Mouse (Mus musculus) MEL (cell line): ENCODE results near the gene Rundc3a. TPM values are rescaled to one million over a fixed set of nuclear protein-coding genes. Genes with fewer than 3 reads are reported as not detected.

ENCODE experiments used
- DNase-seq: peaks from one replicate; pipeline ENCODE4 v3.0.0; 2011; ENCODE audit warnings: low read depth, low spot score
- H3K27ac ChIP-seq: 2 replicates; pipeline ENCODE4 v1.5.1; 2012; ENCODE audit warnings: low read depth, mild to moderate bottlenecking, control low read depth, low read length, moderate library complexity; ENCODE audit not compliant: control insufficient read depth
- H3K27me3 ChIP-seq, 2 experiments: fragments of 150-350 bp in 1 of 2; sonication (generic) in 1 of 2; 2 replicates each; pipeline ENCODE4 v1.6.1; 2012; ENCODE audit warnings: low read length in 2 of 2, mild to moderate bottlenecking in 2 of 2, improper control_type of control experiment in 1 of 2, moderate library complexity in 1 of 2; ENCODE audit not compliant: insufficient read depth in 2 of 2, control insufficient read depth in 1 of 2
- H3K36me3 ChIP-seq, 2 experiments: 2 replicates each; pipeline ENCODE4 v1.6.1; 2012 to 2014; ENCODE audit warnings: low read length in 2 of 2, improper control_type of control experiment in 1 of 2, inconsistent platforms in 1 of 2, mild to moderate bottlenecking in 1 of 2; ENCODE audit not compliant: insufficient read depth in 2 of 2, control insufficient read depth in 1 of 2
- H3K4me1 ChIP-seq, 2 experiments: fragments of 150-350 bp in 1 of 2; sonication (generic) in 1 of 2; 2 replicates each; pipeline ENCODE4 v1.6.1; 2012; ENCODE audit warnings: low read length in 2 of 2, improper control_type of control experiment in 1 of 2, mild to moderate bottlenecking in 1 of 2; ENCODE audit not compliant: insufficient read depth in 2 of 2, control insufficient read depth in 1 of 2
- H3K4me3 ChIP-seq, 2 experiments: fragments of 150-350 bp in 1 of 2; sonication (generic) in 1 of 2; 2 replicates each; pipeline ENCODE4 v1.5.1; 2012; ENCODE audit warnings: low read depth in 2 of 2, low read length in 2 of 2, mild to moderate bottlenecking in 2 of 2, moderate library complexity in 2 of 2, control low read depth in 1 of 2, improper control_type of control experiment in 1 of 2; ENCODE audit not compliant: control insufficient read depth in 1 of 2, insufficient read depth in 1 of 2
- H3K79me2 ChIP-seq: 2 replicates; pipeline ENCODE4 v1.6.1; 2012; ENCODE audit warnings: mild to moderate bottlenecking, low read length, moderate library complexity; ENCODE audit not compliant: control insufficient read depth, poor library complexity, insufficient read depth
- H3K9ac ChIP-seq: 2 replicates; pipeline ENCODE4 v1.6.1; 2012; ENCODE audit warnings: low read depth, mild to moderate bottlenecking, control low read depth, low read length, moderate library complexity; ENCODE audit not compliant: control insufficient read depth, poor library complexity, severe bottlenecking
- H3K9me3 ChIP-seq: fragments of 150-350 bp; sonication (generic); replicated peaks from 2 replicates; pipeline ENCODE4 v1.6.1; 2012; ENCODE audit warnings: mild to moderate bottlenecking, low read length, improper control_type of control experiment, moderate library complexity; ENCODE audit not compliant: insufficient read depth
- BHLHE40 ChIP-seq: IDR thresholded peaks from 2 replicates; pipeline ENCODE4 v1.6.1; 2012; ENCODE audit warnings: low read depth, mild to moderate bottlenecking, inconsistent platforms, low read length, improper control_type of control experiment, borderline replicate concordance
- CHD1 ChIP-seq: IDR thresholded peaks from 2 replicates; pipeline ENCODE4 v1.6.1; 2012; ENCODE audit warnings: low read depth, mild to moderate bottlenecking, inconsistent platforms, low read length, improper control_type of control experiment
- CTCF ChIP-seq, 3 experiments: IDR thresholded peaks in 2 of 3; conservative IDR thresholded peaks in 1 of 3; 2 replicates each; pipeline ENCODE4 v1.5.1; 2011 to 2012; ENCODE audit warnings: low read length in 3 of 3, low read depth in 2 of 3, mild to moderate bottlenecking in 2 of 3, improper control_type of control experiment in 1 of 3, inconsistent platforms in 1 of 3, mixed read lengths in 1 of 3, moderate library complexity in 1 of 3; ENCODE audit not compliant: control insufficient read depth in 1 of 3, insufficient read depth in 1 of 3, poor library complexity in 1 of 3, severe bottlenecking in 1 of 3
- ELF1 ChIP-seq: IDR thresholded peaks from 2 replicates; pipeline ENCODE4 v1.6.1; 2014; ENCODE audit warnings: low read depth, mild to moderate bottlenecking, inconsistent platforms, low read length, improper control_type of control experiment, moderate library complexity
- EP300 ChIP-seq, 2 experiments: IDR thresholded peaks; 2 replicates each; pipeline ENCODE4 v1.6.1; 2011; ENCODE audit warnings: improper control_type of control experiment in 2 of 2, low read length in 2 of 2, low read depth in 1 of 2, mild to moderate bottlenecking in 1 of 2
- GABPA ChIP-seq: IDR thresholded peaks from 2 replicates; pipeline ENCODE4 v1.6.1; 2012; ENCODE audit warnings: low read depth, mild to moderate bottlenecking, inconsistent platforms, low read length, improper control_type of control experiment, moderate library complexity
- GATA1 ChIP-seq: IDR thresholded peaks from 2 replicates; pipeline ENCODE4 v1.6.1; 2011; ENCODE audit warnings: low read depth, low read length, improper control_type of control experiment
- HCFC1 ChIP-seq: IDR thresholded peaks from 2 replicates; pipeline ENCODE4 v1.6.1; 2012; ENCODE audit warnings: low read depth, mild to moderate bottlenecking, inconsistent platforms, low read length, improper control_type of control experiment, moderate library complexity
- KAT2A ChIP-seq: conservative IDR thresholded peaks from 2 replicates; pipeline ENCODE4 v1.6.1; 2012; ENCODE audit warnings: low read depth, low read length, improper control_type of control experiment, inconsistent platforms
- MAZ ChIP-seq: IDR thresholded peaks from 2 replicates; pipeline ENCODE4 v1.6.1; 2012; ENCODE audit warnings: low read depth, mild to moderate bottlenecking, inconsistent platforms, low read length, improper control_type of control experiment
- MXI1 ChIP-seq: IDR thresholded peaks from 2 replicates; pipeline ENCODE4 v1.6.1; 2011; ENCODE audit warnings: mild to moderate bottlenecking, low read depth, low read length, improper control_type of control experiment
- MYB ChIP-seq: IDR thresholded peaks from 2 replicates; pipeline ENCODE4 v1.6.1; 2011; ENCODE audit warnings: mild to moderate bottlenecking, low read depth, low read length, improper control_type of control experiment
- NRF1 ChIP-seq: IDR thresholded peaks from 2 replicates; pipeline ENCODE4 v1.6.1; 2014; ENCODE audit warnings: low read depth, mild to moderate bottlenecking, inconsistent platforms, low read length, improper control_type of control experiment, moderate library complexity; ENCODE audit not compliant: poor library complexity, insufficient read depth, severe bottlenecking
- POLR2A ChIP-seq, 2 experiments: IDR thresholded peaks; 2 replicates each; pipeline ENCODE4 v1.6.1; 2011 to 2012; ENCODE audit warnings: low read length in 2 of 2, mild to moderate bottlenecking in 2 of 2, control low read depth in 1 of 2, improper control_type of control experiment in 1 of 2, low read depth in 1 of 2, moderate library complexity in 1 of 2; ENCODE audit not compliant: control insufficient read depth in 1 of 2, insufficient read depth in 1 of 2, poor library complexity in 1 of 2
- POLR2AphosphoS5 ChIP-seq: IDR thresholded peaks from 2 replicates; pipeline ENCODE4 v1.6.1; 2012; ENCODE audit warnings: low read depth, borderline replicate concordance, mild to moderate bottlenecking, inconsistent platforms, low read length, moderate library complexity, mixed read lengths
- RAD21 ChIP-seq: IDR thresholded peaks from 2 replicates; pipeline ENCODE4 v1.6.1; 2011; ENCODE audit warnings: mild to moderate bottlenecking, low read depth, low read length, improper control_type of control experiment
- TBP ChIP-seq: IDR thresholded peaks from 2 replicates; pipeline ENCODE4 v1.8.0; 2011; ENCODE audit warnings: low read depth, low read length, improper control_type of control experiment
- UBTF ChIP-seq: IDR thresholded peaks from 2 replicates; pipeline ENCODE4 v1.6.1; 2012; ENCODE audit warnings: low read depth, mild to moderate bottlenecking, inconsistent platforms, low read length, improper control_type of control experiment, moderate library complexity, borderline replicate concordance; ENCODE audit not compliant: insufficient read depth
- USF1 ChIP-seq: IDR thresholded peaks from 2 replicates; pipeline ENCODE4 v1.6.1; 2014; ENCODE audit warnings: low read depth, mild to moderate bottlenecking, inconsistent platforms, low read length, improper control_type of control experiment, moderate library complexity
- USF2 ChIP-seq, 2 experiments: IDR thresholded peaks; 2 replicates each; pipeline ENCODE4 v1.6.1; 2011 to 2012; ENCODE audit warnings: improper control_type of control experiment in 2 of 2, low read length in 2 of 2, borderline replicate concordance in 1 of 2, inconsistent platforms in 1 of 2, low read depth in 1 of 2, mild to moderate bottlenecking in 1 of 2; ENCODE audit not compliant: insufficient read depth in 1 of 2
- ZKSCAN1 ChIP-seq: IDR thresholded peaks from 2 replicates; pipeline ENCODE4 v1.6.1; 2012; ENCODE audit warnings: low read depth, mild to moderate bottlenecking, inconsistent platforms, low read length, improper control_type of control experiment, moderate library complexity
- ZMIZ1 ChIP-seq: IDR thresholded peaks from 2 replicates; pipeline ENCODE4 v1.6.1; 2012; ENCODE audit warnings: low read depth, mild to moderate bottlenecking, inconsistent platforms, low read length, improper control_type of control experiment, moderate library complexity
- ZNF384 ChIP-seq: IDR thresholded peaks from 2 replicates; pipeline ENCODE4 v1.6.1; 2012; ENCODE audit warnings: low read depth, mild to moderate bottlenecking, inconsistent platforms, low read length, improper control_type of control experiment
- polyA plus RNA-seq, 2 experiments: library from polyadenylated mRNA; stranded (reverse) in 1 of 2; unstranded in 1 of 2; fragments of >175 nt in 1 of 2; fragments of >200 nt in 1 of 2; gene quantifications; 2 replicates each; pipeline versions ENCODE4 v1.2.1 to v1.2.4; 2012; ENCODE audit warnings: low replicate concordance in 2 of 2, low read depth in 1 of 2; ENCODE audit not compliant: insufficient read length in 2 of 2, insufficient read depth in 1 of 2, missing spikeins in 1 of 2
- total RNA-seq: library from RNA; depleted of rRNA; stranded (reverse); fragments of 300-350 nt; gene quantifications from 2 replicates; pipeline ENCODE4 v1.2.3, GENCODE M21; 2012

The Rundc3a gene
- total and polyA plus RNA-seq, 3 experiments: 0.39 to 2.1 TPM; not detected in 1

- Histone ChIP-seq H3K27me3 (peaks cover 4 to 24% of the 10 kb centered on the region in 2 experiments), H3K36me3 (peaks cover 0 to 9% of the 10 kb centered on the region in 2 experiments; a peak in 2 of 4 replicates), H3K9me3 (no peaks in the 10 kb centered on the region), H3K9ac (no peak overlapping the region), H3K79me2 (no peaks in the 10 kb centered on the region; the same call in 1 of the 2 replicates), H3K27ac (no peak overlapping the region), H3K4me1 (peaks cover 11 to 17% of the 10 kb centered on the region in 2 experiments), H3K4me3 (no peak overlapping the region)
- DNase-seq: no peak
- no peak for TF ChIP-seq POLR2A (IDR thresholded peaks at IDR 0.05; ENCODE audit: control insufficient read depth in 1 of 2, insufficient read depth in 1 of 2, low read depth in 1 of 2, low read length in 2 of 2, poor library complexity in 1 of 2)
- no peak for TF ChIP-seq GATA1
- no peak for TF ChIP-seq CTCF (IDR thresholded peaks at IDR 0.05 in 2 of 3, conservative IDR thresholded peaks at IDR 0.05 in 1 of 3; ENCODE audit: control insufficient read depth in 1 of 3, insufficient read depth in 1 of 3, low read depth in 2 of 3, low read length in 3 of 3, poor library complexity in 1 of 3, severe bottlenecking in 1 of 3)
- no peak for TF ChIP-seq EP300 (IDR thresholded peaks at IDR 0.05; ENCODE audit: low read depth in 1 of 2, low read length in 2 of 2)
- TF ChIP-seq CHD1: no peak
- no peak for TF ChIP-seq MAZ
- TF ChIP-seq KAT2A: no peak
- no peak for TF ChIP-seq ELF1
- no peak for TF ChIP-seq MYB
- TF ChIP-seq ZMIZ1: no peak
- TF ChIP-seq TBP: no peak
Observed at GRCm38 (mm10) chr11:102413059-102413458, 19.9 kb downstream of the Rundc3a start.

- Histone ChIP-seq H3K27ac (no peak overlapping the region), H3K27me3 (peaks cover 12 to 39% of the 10 kb centered on the region in 2 experiments), H3K4me1 (peaks cover 4 to 7% of the 10 kb centered on the region in 2 experiments; a peak in 3 of 4 replicates), H3K9ac (no peak overlapping the region), H3K4me3 (no peak overlapping the region), H3K36me3 (no peaks in the 10 kb centered on the region; a peak in 1 of 4 replicates), H3K79me2 (no peaks in the 10 kb centered on the region), H3K9me3 (no peaks in the 10 kb centered on the region)
- TF ChIP-seq ELF1 (no peak), MYB (no peak), ZNF384 (no peak), MXI1 (no peak), GABPA (no peak), UBTF (no peak), NRF1 (no peak), BHLHE40 (no peak), HCFC1 (no peak), ZMIZ1 (no peak), USF2 (IDR thresholded peaks at IDR 0.05; ENCODE audit: borderline replicate concordance in 1 of 2, insufficient read depth in 1 of 2, low read depth in 1 of 2, low read length in 2 of 2) (no peak), POLR2AphosphoS5 (no peak), CHD1 (no peak), ZKSCAN1 (no peak), RAD21 (no peak), POLR2A (IDR thresholded peaks at IDR 0.05; ENCODE audit: control insufficient read depth in 1 of 2, insufficient read depth in 1 of 2, low read depth in 1 of 2, low read length in 2 of 2, poor library complexity in 1 of 2) (no peak), GATA1 (no peak), MAZ (no peak), USF1 (no peak)
- no peak for DNase-seq
Observed at GRCm38 (mm10) chr11:102415034-102415802, 22.0 kb downstream of the Rundc3a start.
